Comparison of ENCODE assay signal across 15 mouse cellular contexts in genomic region chr15:11479166-11479944, GRCm38 (mm10).
DNase-seq lines count a peak whose midpoint lies in the region; ATAC-seq and TF ChIP-seq lines count a peak whose summit lies in the region.
"Had no signal": no experiment of that assay in that cellular context is flagged by ENCODE, and none has a peak within 500 bp of the region (broad histone marks: within the 10 kb centered on the region; RNA-seq: fewer than 3 reads in every experiment).

No protein-coding gene starts in this region.

- H3K9me3 ChIP-seq in forebrain, embryonic 14.5 days (replicated peaks; ENCODE audit: control insufficient read depth, low read length): no peaks in the 10 kb centered on the region
- no peaks in the 10 kb centered on the region for H3K9me3 ChIP-seq in forebrain, embryonic 13.5 days (replicated peaks)
- H3K9me3 ChIP-seq: G1E; heart, embryonic 10.5 days; kidney, embryonic 15.5 days had no signal

- H3K4me3 ChIP-seq in forebrain, embryonic 14.5 days (ENCODE audit: low read depth, low read length): no peak overlapping the region
- H3K4me3 ChIP-seq in forebrain, embryonic 13.5 days: no peak overlapping the region
- no peak overlapping the region for H3K4me3 ChIP-seq in left cerebral cortex, adult 2 months
- no peak overlapping the region; the same call in 1 of the 2 replicates for H3K4me3 ChIP-seq in layer of hippocampus, adult 2 months
- H3K4me3 ChIP-seq: heart, embryonic 10.5 days; kidney, embryonic 15.5 days had no signal

- no peak overlapping the region for H3K4me2 ChIP-seq in forebrain, embryonic 14.5 days (ENCODE audit: low read length)
- H3K4me2 ChIP-seq in forebrain, embryonic 13.5 days: no peak overlapping the region
- H3K4me2 ChIP-seq: kidney, embryonic 15.5 days had no signal

- DNase-seq in forebrain, embryonic 14.5 days (ENCODE audit: low spot score): peak; percentile 13
- peak; percentile 14 to 57 for DNase-seq in left cerebral cortex, postnatal 25 days (ENCODE audit: low spot score in 2 of 2)
- DNase-seq in left cerebral cortex, adult 2 months (ENCODE audit: extremely low spot score in 1 of 2, low spot score in 2 of 2): no peak
- DNase-seq in layer of hippocampus, adult 2 months (ENCODE audit: low spot score in 2 of 2): peak; percentile 13
- peak; percentile 7 for DNase-seq in right cerebral cortex, postnatal 25 days
- DNase-seq in lung, postnatal 4 days: no peak
- no peak for DNase-seq in heart, adult 18-20 months
- DNase-seq: cerebellum, postnatal 25 days; lung, adult 18-20 months; spleen, adult 18-20 months; thymus, adult 18-20 months had no signal

- H3K9ac ChIP-seq in forebrain, embryonic 14.5 days (ENCODE audit: low read length): no peak overlapping the region
- H3K9ac ChIP-seq in forebrain, embryonic 13.5 days: no peak overlapping the region
- H3K9ac ChIP-seq: kidney, embryonic 15.5 days had no signal

- H3K36me3 ChIP-seq in forebrain, embryonic 14.5 days (ENCODE audit: control insufficient read depth, insufficient read depth, low read length): no peaks in the 10 kb centered on the region
- H3K36me3 ChIP-seq in forebrain, embryonic 13.5 days (ENCODE audit: poor library complexity, severe bottlenecking): no peaks in the 10 kb centered on the region
- H3K36me3 ChIP-seq: G1E; heart, embryonic 10.5 days; kidney, embryonic 15.5 days had no signal

- intact Hi-C loops in left cerebral cortex, postnatal 25 days (cut with DNase I): loop anchor here (5.0 kb wide), 1 partner anchor 47 kb away; no protein-coding TSS in a partner anchor
- intact Hi-C loops in left cerebral cortex, adult 2 months (cut with DNase I): no loop called here

- H3K27me3 ChIP-seq in forebrain, embryonic 14.5 days (replicated peaks; ENCODE audit: control insufficient read depth, insufficient read depth, low read length): no peaks in the 10 kb centered on the region
- H3K27me3 ChIP-seq in forebrain, embryonic 13.5 days: no peaks in the 10 kb centered on the region
- H3K27me3 ChIP-seq: kidney, embryonic 15.5 days had no signal

- no peak for ATAC-seq in forebrain, embryonic 14.5 days
- no peak for ATAC-seq in forebrain, embryonic 13.5 days

- WGBS in forebrain, embryonic 14.5 days: 77% methylated on average over 14 of the region's 14 CpGs
- WGBS in forebrain, embryonic 13.5 days: 66% methylated on average over 14 of the region's 14 CpGs

- H3K4me1 ChIP-seq in forebrain, embryonic 14.5 days (ENCODE audit: control insufficient read depth, insufficient read depth, low read length): no peaks in the 10 kb centered on the region
- no peaks in the 10 kb centered on the region for H3K4me1 ChIP-seq in forebrain, embryonic 13.5 days
- H3K4me1 ChIP-seq: heart, embryonic 10.5 days; kidney, embryonic 15.5 days had no signal

- no peak; the same call in 1 of the 2 replicates for TF ChIP-seq CTCF in left cerebral cortex, adult 2 months (IDR thresholded peaks at IDR 0.05)
- TF ChIP-seq CTCF in layer of hippocampus, adult 2 months (conservative IDR thresholded peaks at IDR 0.05): peak; percentile 46

- H3K27ac ChIP-seq in forebrain, embryonic 14.5 days (ENCODE audit: low read depth, low read length): no peak overlapping the region
- no peak overlapping the region for H3K27ac ChIP-seq in forebrain, embryonic 13.5 days
- no peak overlapping the region for H3K27ac ChIP-seq in left cerebral cortex, adult 2 months
- peak overlapping the region; percentile 39; the same call in 1 of the 2 replicates for H3K27ac ChIP-seq in layer of hippocampus, adult 2 months
- H3K27ac ChIP-seq: heart, embryonic 10.5 days; kidney, embryonic 15.5 days had no signal

Comparison
In these comparisons a context has a peak if more than half of its experiments do, and no peak if none do; other contexts are left out.
1. DNase-seq: peak in forebrain, embryonic 14.5 days (single experiment), left cerebral cortex, postnatal 25 days (2 of 2), layer of hippocampus, adult 2 months (2 of 2) and right cerebral cortex, postnatal 25 days (single experiment); none in left cerebral cortex, adult 2 months (0 of 2), lung, postnatal 4 days (0 of 2) and heart, adult 18-20 months (0 of 2).